In the genomic region with DNA sequence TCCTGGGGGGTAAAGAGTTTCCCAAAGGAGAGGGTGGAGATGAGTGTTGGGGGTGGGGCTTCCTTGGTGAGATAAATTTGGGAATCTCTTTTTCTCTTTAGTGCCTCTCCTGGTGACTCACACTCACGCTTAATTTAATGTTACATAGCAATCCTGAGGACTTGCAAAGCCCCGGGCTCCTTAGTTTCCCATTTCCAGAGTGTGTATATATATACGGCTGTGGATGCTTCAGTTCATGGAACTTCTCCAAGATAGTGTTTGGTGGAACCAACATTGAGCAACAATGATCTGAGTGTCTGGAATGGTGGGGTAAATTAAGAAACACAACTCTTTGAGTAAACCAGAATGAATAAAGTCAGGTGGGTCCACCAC, we compare ENCODE assay signal across 13 mouse cellular contexts.
"Had no signal": no experiment of that assay in that cellular context is flagged by ENCODE, and none has a peak within 500 bp of the region (broad histone marks: within the 10 kb centered on the region; RNA-seq: fewer than 3 reads in every experiment).

No protein-coding gene starts in this region.

- H3K4me3 ChIP-seq: limb, embryonic 12.5 days; liver, embryonic 13.5 days; lung, embryonic 15.5 days; midbrain, embryonic 15.5 days; neural tube, embryonic 12.5 days had no signal

- H3K9ac ChIP-seq: limb, embryonic 12.5 days; liver, embryonic 13.5 days; liver, postnatal 0 days; lung, embryonic 15.5 days; midbrain, embryonic 15.5 days; neural tube, embryonic 12.5 days had no signal

- H3K4me1 ChIP-seq: liver, embryonic 13.5 days; lung, embryonic 15.5 days had no signal

- DNase-seq: kidney, postnatal 36 days; layer of hippocampus, adult 9-11 months; liver; liver, embryonic 13.5 days; liver, postnatal 0 days; lung, postnatal 36 days; thymus, postnatal 14 days had no signal

- H3K36me3 ChIP-seq: limb, embryonic 12.5 days; liver, embryonic 13.5 days; lung, embryonic 15.5 days; midbrain, embryonic 15.5 days; neural tube, embryonic 12.5 days had no signal

- ATAC-seq: liver, postnatal 0 days had no signal

- H3K27ac ChIP-seq: kidney, postnatal 0 days; limb, embryonic 12.5 days; liver, embryonic 13.5 days; lung, embryonic 15.5 days; midbrain, embryonic 15.5 days; neural tube, embryonic 12.5 days; stomach, postnatal 0 days had no signal

- H3K27me3 ChIP-seq: limb, embryonic 12.5 days; liver, embryonic 13.5 days; lung, embryonic 15.5 days; midbrain, embryonic 15.5 days; neural tube, embryonic 12.5 days had no signal

- H3K9me3 ChIP-seq: limb, embryonic 12.5 days; liver, embryonic 13.5 days; lung, embryonic 15.5 days; midbrain, embryonic 15.5 days; neural tube, embryonic 12.5 days had no signal

- H3K4me2 ChIP-seq: limb, embryonic 12.5 days; liver, embryonic 13.5 days; lung, embryonic 15.5 days; midbrain, embryonic 15.5 days; neural tube, embryonic 12.5 days had no signal
